Mouse (Mus musculus): Measurements from ENCODE around the gene P3h3.
"Not testable (repeated sequence)": the region's sequence is repeated elsewhere in the genome, so short reads cannot be mapped to it uniquely, and the experiment has no call there.

Gene P3h3

DNA sequence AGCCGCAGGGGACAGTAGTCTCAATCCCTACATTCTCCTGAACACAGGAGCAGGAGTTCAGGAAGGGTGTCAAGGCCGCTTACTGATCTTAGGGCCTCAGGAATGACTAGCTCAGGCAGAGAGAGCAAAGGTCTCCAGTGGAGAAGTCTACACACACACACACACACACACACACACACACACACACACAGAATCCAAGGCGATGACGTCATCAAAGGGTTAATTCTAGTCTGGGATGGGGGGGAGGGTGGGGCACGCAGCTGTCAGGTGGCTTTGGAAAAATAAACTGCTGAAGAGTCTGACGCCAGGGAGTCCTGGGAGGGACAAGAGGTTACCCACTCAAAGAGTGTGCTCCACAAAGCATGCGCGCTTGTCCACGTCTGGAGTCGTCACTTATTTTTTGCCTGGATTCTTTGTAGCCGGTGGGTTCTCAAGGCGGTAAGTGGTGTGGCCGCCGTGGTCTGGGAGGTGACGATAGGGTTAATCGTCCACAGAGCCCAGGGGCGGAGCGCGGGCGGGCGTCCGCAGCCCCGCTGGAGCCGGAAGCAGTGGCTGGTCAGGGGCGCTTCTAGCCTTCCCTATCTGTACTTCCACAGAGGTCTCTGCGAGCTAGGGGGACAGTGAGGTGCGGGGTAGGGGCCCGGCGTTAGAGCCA, 49.1 kb downstream of the P3h3 start, which contains the start of gene Spsb2:
Gene Spsb2 (plus strand): TSS at position 304 of the 655 bp plus-strand sequence.
- DNase-seq, result peak; percentile 86 to 92

DNA sequence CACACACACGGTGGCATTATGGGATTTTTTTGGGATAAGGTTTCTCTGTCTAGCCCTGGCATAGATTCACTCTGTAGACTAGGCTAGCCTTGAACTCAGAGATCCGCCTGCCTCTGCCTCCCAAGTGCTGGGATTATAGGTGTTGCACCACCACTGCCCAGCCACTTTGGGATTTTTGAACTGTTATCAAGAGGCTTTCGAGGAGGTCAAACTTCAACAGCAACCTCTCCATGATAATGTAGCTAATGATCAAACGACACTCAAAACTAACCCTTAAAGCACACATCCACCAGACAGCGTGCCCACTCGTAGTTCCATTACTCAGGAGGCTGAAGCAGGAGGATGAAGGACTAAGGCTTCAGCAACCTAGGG, 49.6 kb downstream of the P3h3 start:
- DNase-seq, result no peak

DNA sequence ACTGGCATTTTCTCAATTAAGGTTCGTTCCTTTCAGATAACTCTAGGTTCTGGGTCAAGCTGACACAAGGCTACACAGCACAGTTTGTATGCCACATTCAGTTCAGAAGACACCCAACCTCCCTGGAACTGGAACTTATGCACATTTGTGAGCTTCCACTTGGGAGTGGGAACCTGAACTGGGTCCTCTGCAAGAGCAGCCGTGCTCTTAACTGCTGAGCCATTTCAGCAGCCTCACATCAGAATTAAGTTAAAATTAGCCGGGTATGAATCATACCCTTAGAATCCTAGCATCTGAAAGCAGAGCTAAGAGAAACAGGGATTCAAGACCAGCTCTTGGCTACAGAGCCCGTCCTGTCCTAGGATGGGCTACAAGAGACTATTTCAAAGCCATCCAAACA, 50.2 kb downstream of the P3h3 start:
- no peak for DNase-seq

DNA sequence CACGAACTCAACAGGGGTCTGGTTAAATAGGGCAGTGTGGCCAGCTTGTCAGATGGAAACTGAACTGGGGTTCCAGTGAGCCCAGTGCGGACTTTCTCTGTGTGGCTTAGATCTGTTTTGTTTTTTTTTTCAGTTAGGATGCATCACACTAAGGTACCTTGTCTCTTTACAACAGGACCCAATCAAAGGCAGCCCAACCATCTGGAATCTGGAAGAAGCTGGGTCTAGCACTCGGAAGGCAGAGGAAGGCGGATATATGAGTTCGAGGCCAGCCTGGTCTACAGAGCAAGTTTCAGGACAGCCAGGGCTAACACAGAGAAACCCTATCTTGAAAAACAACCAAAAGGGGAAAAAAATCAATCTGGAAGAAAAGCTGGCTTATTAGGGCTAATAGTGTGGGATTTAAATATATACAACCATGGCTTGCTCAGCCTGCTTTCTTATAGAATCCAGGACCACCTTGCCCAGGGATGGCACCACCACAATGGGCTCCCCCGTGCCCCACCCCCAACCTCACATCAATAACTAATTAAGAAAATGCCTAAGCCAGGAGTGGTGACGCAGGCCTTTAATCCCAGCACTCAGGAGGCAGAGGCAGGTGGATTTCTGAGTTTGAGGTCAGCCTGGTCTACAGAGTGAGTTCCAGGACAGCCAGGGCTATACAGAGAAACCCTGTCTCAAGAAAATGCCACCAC, 51.0 kb downstream of the P3h3 start:
- no peak for DNase-seq

DNA sequence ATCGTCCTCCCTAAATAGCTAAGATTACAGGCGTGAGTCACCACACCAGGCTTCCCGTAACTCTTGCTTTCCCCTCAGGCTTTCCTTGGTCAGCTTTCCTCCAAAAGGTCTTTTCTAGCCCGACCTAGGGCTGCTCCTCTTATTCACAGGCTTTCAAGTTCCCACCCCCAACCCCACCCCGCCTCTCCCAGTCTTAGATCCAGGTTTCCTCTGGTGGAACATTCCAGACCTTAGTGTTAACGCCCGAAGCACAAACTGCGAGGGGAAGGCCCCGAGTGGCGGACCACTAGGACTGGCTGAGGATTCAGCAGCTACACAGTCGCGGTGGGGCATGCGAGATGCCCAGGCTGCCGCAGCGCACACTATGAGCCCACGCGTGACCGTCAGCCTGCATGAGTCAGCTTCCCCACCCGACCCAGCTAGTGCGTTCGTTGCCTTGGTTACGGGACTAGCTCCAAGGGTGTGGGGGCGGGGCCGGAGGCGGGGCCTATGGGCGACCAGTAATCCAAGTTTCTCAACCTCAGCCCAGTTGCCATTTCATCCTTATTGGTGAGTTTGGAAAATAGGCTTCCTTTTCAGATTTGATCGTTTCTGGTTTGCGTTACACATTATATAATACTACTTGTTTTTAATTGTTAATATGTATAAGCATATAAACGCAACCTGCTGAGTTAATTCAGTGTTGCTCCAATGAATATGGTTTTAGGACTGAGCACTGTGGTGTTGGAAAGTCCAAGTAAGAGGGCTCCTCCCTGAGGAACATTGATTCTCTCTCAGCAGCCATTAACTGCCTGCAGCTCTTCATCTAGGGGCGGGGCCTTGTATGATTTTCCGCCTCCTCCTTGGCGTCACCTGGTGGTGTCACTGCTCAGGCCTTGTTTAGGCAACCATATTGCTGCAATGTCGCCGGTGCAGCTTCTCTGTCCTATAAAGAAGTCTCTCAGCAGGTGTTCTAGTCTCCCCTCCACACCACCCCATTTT, 51.9 kb downstream of the P3h3 start:
- DNase-seq, result peak; percentile 98

DNA sequence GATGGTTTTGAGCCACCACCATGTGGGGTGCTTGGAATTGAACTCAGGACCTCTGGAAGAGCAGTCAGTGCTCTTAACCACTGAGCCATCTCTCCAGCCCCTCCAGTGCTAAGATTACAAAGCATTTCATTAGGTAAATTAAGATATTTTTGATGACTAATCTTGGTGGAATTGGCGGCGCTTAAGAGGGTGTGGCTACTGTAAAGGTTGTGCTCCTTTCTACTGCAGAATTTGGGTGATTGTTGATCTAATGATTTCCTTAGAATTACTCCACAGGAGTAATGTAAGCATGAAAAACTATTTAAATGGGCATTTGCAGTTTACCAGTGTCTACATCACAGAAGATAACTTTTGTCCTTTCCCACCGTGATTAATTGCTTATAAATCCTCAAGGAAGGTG, 53.2 kb downstream of the P3h3 start:
- DNase-seq, result no peak

DNA sequence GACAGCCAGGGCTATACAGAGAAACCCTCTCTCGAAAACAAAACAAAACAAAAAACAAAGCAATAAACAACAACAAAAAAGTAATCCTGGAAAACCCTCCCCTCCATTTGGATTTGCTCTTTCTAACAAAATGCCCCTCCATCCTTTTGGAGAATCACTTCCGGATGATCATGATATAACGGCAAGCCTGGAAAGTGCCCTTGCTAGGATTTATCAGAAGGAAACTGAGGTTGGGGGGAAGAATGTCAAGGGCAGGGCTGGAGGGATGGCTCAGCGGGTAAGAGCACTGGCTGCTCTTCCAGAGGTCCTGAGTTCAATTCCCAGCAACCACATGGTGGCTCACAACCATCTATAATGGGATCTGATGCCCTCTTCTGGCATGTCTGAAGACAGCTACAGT, 53.9 kb downstream of the P3h3 start:
- DNase-seq, result not testable (repeated sequence)

DNA sequence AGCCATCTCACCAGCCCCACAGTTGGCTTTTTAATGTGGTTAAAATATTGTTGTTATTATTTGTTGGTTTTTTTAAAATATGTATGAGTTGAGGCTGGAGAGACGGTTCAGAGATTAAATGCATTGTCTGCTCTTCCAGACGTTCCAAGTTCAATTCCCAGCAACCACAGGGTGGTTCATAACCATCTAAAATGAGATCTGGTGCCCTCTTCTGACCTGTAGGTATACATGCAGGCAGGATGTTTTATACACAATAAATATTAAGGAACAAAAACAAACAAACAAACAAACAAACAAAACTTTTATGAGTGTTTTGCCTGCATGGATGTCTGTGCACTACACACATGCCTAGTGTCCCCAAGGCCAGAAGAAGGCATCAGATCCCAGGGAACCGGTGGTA, 54.5 kb downstream of the P3h3 start:
- DNase-seq, result no peak

DNA sequence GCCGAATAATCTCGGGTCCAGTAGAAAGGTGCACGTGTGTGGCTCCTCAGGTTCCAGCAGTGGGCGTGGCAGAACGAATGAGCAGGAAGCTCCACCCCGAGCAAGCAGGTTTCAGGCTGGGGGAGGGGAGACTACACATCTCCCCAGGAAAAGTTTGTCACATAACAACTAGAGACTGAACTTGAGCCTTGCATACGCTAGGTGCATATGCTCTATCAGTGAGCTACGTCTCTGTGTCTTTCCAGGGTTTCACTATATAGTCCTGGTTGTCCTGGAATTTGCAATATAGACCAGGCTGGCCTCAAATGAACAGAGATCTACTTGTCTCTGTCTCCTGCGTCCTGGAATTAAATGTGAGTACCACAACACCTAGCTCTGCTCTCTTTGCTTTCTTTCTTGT, 55.2 kb downstream of the P3h3 start:
- DNase-seq, result not testable (repeated sequence)

DNA sequence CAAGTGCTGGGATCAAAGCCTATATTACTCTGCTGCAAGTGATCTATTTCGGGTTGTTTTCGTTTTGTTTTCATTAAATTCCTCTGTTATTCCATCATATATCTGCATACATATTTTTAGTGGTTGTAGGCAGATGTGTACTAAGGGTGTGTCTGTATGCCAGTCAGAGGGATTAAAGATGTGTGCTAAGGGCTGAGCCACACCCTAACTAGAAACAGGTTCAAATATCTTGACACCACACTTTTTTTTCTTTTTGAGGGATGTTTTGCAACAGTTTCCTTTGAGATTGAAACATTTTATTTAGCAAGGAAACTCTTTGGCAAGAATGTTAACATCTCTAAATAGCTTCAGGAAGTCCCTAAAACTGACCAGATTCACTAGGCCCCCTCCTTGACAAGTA, 61.4 kb downstream of the P3h3 start:
- no peak for DNase-seq

DNA sequence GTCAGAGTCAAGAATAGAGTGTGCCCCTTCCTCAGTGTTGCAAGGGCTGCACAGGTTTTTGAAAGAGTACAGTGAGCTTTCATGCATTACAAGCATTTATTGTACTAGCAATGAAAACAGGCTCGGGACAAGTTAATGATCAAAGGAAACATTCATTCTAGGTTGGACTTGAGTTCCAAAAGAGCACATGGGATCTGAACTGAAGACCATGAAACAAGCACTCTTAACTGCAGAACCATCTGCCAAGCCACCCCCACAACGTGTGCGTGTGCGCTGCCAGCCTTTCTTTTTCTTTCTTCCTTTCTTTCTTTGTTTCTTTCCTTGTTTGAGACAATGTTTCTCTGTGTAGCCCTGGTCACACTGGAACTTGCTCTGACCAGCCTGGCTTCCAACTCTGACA, 61.8 kb downstream of the P3h3 start:
- DNase-seq, result no peak

DNA sequence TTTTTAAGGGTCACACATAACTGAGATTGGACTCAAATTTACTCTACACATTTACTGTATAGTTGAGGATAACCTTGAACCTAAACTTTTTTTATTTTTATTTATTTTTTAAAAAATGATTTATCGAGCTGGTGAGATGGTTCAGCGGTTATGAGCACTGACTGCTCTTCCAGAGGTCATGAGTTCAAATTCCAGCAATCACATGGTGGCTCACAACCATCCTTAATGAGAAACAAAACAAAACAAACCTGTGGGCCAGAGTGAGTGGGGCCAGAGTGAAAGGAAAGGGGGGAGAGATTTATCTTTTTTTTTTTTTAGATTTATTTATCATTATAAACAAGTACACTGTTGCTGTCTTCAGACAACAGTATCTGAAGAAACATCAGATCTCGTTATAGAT, 65.6 kb downstream of the P3h3 start:
- DNase-seq, result no peak
